Mouse (Mus musculus) heart, postnatal 0 days (tissue): Measurements from ENCODE around the gene Mark3. TPM values are rescaled to one million over a fixed set of nuclear protein-coding genes. Genes with fewer than 3 reads are reported as not detected.
A peak's percentile ranks its signal among the peaks of the same experiment; 100 is the strongest.

ENCODE experiments used
- ATAC-seq: fragments of 200-750 bp; cut with Nextera tagmentation; 2 replicates; pipeline ENCODE4 v1.8.0; 2017; ENCODE audit warnings: low read depth, moderate number of reproducible peaks, moderate library complexity; ENCODE audit not compliant: insufficient read depth
- DNase-seq: peaks from one replicate; pipeline ENCODE4 v3.0.0-alpha.2; 2016; ENCODE audit warnings: low spot score
- H3K27ac ChIP-seq: fragments of 300-500 bp; sonication (generic); 2 replicates; pipeline ENCODE4 v1.5.1; 2014; ENCODE audit warnings: low read depth, mild to moderate bottlenecking
- H3K27me3 ChIP-seq: fragments of 300-500 bp; sonication (generic); 2 replicates; pipeline ENCODE4 v1.6.1; 2014; ENCODE audit warnings: low read length, mixed read lengths; ENCODE audit not compliant: control insufficient read depth, insufficient read depth
- H3K36me3 ChIP-seq: fragments of 300-500 bp; sonication (generic); replicated peaks from 2 replicates; pipeline ENCODE4 v1.6.1; 2014; ENCODE audit warnings: low read length, mixed read lengths; ENCODE audit not compliant: control insufficient read depth, insufficient read depth
- H3K4me1 ChIP-seq: fragments of 300-500 bp; sonication (generic); 2 replicates; pipeline ENCODE4 v1.6.1; 2014; ENCODE audit warnings: antibody characterized with exemption; ENCODE audit not compliant: control insufficient read depth, insufficient read depth
- H3K4me2 ChIP-seq: fragments of 300-500 bp; sonication (generic); 2 replicates; pipeline ENCODE4 v1.6.1; 2014; ENCODE audit warnings: low read depth, mild to moderate bottlenecking, low read length, moderate library complexity
- H3K4me3 ChIP-seq: fragments of 300-500 bp; sonication (generic); 2 replicates; pipeline ENCODE4 v1.5.1; 2014; ENCODE audit warnings: low read depth, low read length
- H3K9ac ChIP-seq: fragments of 300-500 bp; sonication (generic); replicated peaks from 2 replicates; pipeline ENCODE4 v1.6.1; 2014; ENCODE audit warnings: low read depth, low read length, mixed read lengths
- H3K9me3 ChIP-seq: fragments of 300-500 bp; sonication (generic); replicated peaks from 2 replicates; pipeline ENCODE4 v1.6.1; 2016; ENCODE audit warnings: low read length; ENCODE audit not compliant: control insufficient read depth
- CTCF ChIP-seq: IDR thresholded peaks from 2 replicates; pipeline ENCODE4 v1.5.1; 2016; ENCODE audit warnings: antibody characterized with exemption, control low read depth, low read depth
- EP300 ChIP-seq: IDR thresholded peaks from 2 replicates; pipeline ENCODE4 v1.6.1; 2016; ENCODE audit warnings: antibody characterized with exemption, low read depth
- WGBS: fragments of 180-500 bp; shearing (Covaris S2); extraction: QIAGEN DNeasy Blood & Tissue Kit; methylation state at CpG from one replicate; pipeline ENCODE4 v1.1.7; 2014; 5-methylcytosine and 5-hydroxymethylcytosine counted together
- polyA plus RNA-seq: library from polyadenylated mRNA; unstranded; fragments of >200 nt; fragmentation: Nextera tagmentation; extraction: Ambion mirVana; gene quantifications from 2 replicates; pipeline ENCODE4 v1.2.1, GENCODE M21; 2015
- total RNA-seq: library from RNA; depleted of rRNA; stranded (reverse); fragments of >200 nt; gene quantifications from 2 replicates; pipeline ENCODE4 v1.2.3, GENCODE M21; 2014; ENCODE audit warnings: low replicate concordance

Mark3 gene
- total and polyA plus RNA-seq, 2 experiments from 2014 or later = 20.0 to 66.3 TPM

- Histone ChIP-seq H3K36me3 (no peaks in the 10 kb centered on the region), H3K27ac (no peak overlapping the region), H3K4me3 (no peak overlapping the region), H3K9ac (no peak overlapping the region), H3K4me1 (peaks cover 14% of the 10 kb centered on the region), H3K27me3 (no peaks in the 10 kb centered on the region), H3K4me2 (no peak overlapping the region), H3K9me3 (no peaks in the 10 kb centered on the region)
- no peak for TF ChIP-seq CTCF
- no peak for TF ChIP-seq EP300
- WGBS = 71% methylated on average over 5 of the region's 5 CpGs
- DNase-seq = no peak
- ATAC-seq = no peak
Observed at GRCm38 (mm10) chr12:111560286-111560685, 14.0 kb upstream of the Mark3 start.

- Histone ChIP-seq H3K27me3 (no peaks in the 10 kb centered on the region), H3K9me3 (no peaks in the 10 kb centered on the region), H3K36me3 (no peaks in the 10 kb centered on the region), H3K4me2 (peak overlapping the region; percentile 9; the same call in 1 of the 2 replicates), H3K27ac (peak overlapping the region; percentile 70), H3K9ac (no peak overlapping the region), H3K4me3 (no peak overlapping the region), H3K4me1 (peaks cover 14% of the 10 kb centered on the region)
- WGBS = 13% methylated on average over 4 of the region's 4 CpGs
- no peak for TF ChIP-seq CTCF
- TF ChIP-seq EP300 = no peak
- ATAC-seq (peak; percentile 85), DNase-seq (peak; percentile 52)
Observed at GRCm38 (mm10) chr12:111562276-111562814, 12.0 kb upstream of the Mark3 start.

- peaks cover 14% of the 10 kb centered on the region for H3K4me1 ChIP-seq
- peak; percentile 20 for DNase-seq
- 46% methylated on average over 5 of the region's 5 CpGs for WGBS
- H3K27me3 ChIP-seq = no peaks in the 10 kb centered on the region
- no peaks in the 10 kb centered on the region for H3K36me3 ChIP-seq
- H3K9ac ChIP-seq = no peak overlapping the region
- ATAC-seq = peak; percentile 47; the same call in 1 of the 2 replicates
- peak overlapping the region; percentile 9; the same call in 1 of the 2 replicates for H3K4me2 ChIP-seq
- TF ChIP-seq EP300 (no peak), CTCF (0 out of 2 replicates have a peak, but pooled peaks have one; percentile 6)
- H3K4me3 ChIP-seq = no peak overlapping the region
- peak overlapping the region; percentile 70 for H3K27ac ChIP-seq
- no peaks in the 10 kb centered on the region for H3K9me3 ChIP-seq
Observed at GRCm38 (mm10) chr12:111563076-111563629, 11.2 kb upstream of the Mark3 start.

GRCm38 (mm10) chr12:111565363-111565762 lies 9.0 kb upstream of the Mark3 start:
- TF ChIP-seq CTCF (no peak), EP300 (no peak)
- no peaks in the 10 kb centered on the region for H3K9me3 ChIP-seq
- 74% methylated on average over 5 of the region's 5 CpGs for WGBS
- no peak for DNase-seq
- peaks cover 14% of the 10 kb centered on the region for H3K4me1 ChIP-seq
- H3K4me3 ChIP-seq = no peak overlapping the region
- H3K36me3 ChIP-seq = no peaks in the 10 kb centered on the region
- no peak for ATAC-seq
- H3K4me2 ChIP-seq = no peak overlapping the region
- no peak overlapping the region for H3K9ac ChIP-seq
- no peaks in the 10 kb centered on the region for H3K27me3 ChIP-seq
- H3K27ac ChIP-seq = no peak overlapping the region

- Histone ChIP-seq H3K9me3 (no peaks in the 10 kb centered on the region), H3K4me1 (peaks cover 6% of the 10 kb centered on the region), H3K27ac (no peak overlapping the region), H3K4me3 (no peak overlapping the region), H3K36me3 (no peaks in the 10 kb centered on the region), H3K4me2 (no peak overlapping the region), H3K9ac (no peak overlapping the region), H3K27me3 (no peaks in the 10 kb centered on the region)
- ATAC-seq (peak; percentile 41; the same call in 1 of the 2 replicates), DNase-seq (no peak)
- TF ChIP-seq CTCF (no peak), EP300 (no peak)
- WGBS = 27% methylated on average over 11 of the region's 11 CpGs
Observed at GRCm38 (mm10) chr12:111568836-111569235, 5.5 kb upstream of the Mark3 start.
